Mouse (Mus musculus) lung, postnatal 0 days (tissue): ENCODE data around the gene Lrp5.

Source experiments
- CTCF ChIP-seq: IDR thresholded peaks from 2 replicates; pipeline ENCODE4 v1.5.1; 2016; ENCODE audit warnings: antibody characterized with exemption, mild to moderate bottlenecking
- EP300 ChIP-seq: IDR thresholded peaks from 2 replicates; pipeline ENCODE4 v1.6.1; 2016; ENCODE audit warnings: antibody characterized with exemption, mild to moderate bottlenecking, control low read depth

DNA sequence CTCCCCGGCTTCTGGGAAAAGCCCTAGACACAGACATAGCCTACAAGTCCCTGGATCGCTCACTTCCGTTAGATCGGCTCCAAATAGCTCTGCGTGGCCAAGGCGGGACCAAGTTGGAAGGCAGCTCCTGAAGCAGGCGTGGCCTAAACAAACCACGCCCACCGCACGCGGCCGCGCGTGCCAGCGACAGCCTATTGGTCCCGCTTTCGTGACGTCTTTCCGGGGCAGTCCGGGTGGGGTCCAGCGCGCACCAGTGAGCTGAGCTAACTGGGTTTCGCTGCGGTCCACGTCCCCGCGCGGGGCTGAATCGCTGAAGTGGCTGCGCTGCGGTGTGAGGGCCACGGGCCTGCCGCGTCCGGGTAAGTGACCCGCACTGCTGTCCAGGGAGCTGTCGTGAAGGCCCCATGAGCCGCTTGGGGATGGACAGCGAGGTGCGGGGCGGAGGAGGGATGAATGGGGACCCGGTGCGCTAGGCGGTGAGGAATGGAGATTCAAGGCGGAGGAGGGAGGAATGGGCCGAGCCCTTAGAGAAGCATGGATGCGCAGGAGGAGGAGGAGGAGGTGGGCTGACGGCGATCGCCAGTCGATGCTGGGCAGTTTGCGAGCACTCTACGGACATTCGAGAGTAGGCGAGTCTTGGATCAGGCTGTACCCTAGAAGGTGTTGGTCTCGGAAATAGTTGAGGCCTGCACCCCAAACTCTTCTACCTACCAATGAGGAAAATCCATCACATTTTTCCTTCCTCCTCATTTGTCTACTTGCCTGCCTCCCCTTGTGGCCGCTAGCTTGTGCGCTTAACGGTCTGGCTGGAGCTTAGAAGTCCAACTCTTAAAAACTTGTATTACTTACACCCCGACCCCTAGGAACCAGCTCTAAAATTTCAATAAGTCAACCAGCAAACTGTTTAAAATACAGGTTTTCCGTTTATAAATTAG lies 22.0 kb upstream of the Lrp5 start, which contains the start of gene 1810055G02Rik:
- no peak for TF ChIP-seq EP300
- peak; percentile 33; the same call in 1 of the 2 replicates for TF ChIP-seq CTCF
